Mouse (Mus musculus) CD8-positive naive resting alpha-beta T cell, adult 2 months (primary cell): Measurements from ENCODE around the gene Hfe2.

Source experiments
- DNase-seq, 2 experiments: peaks; one replicate each; pipeline ENCODE4 v3.0.0; 2022; ENCODE audit warnings: low read depth in 2 of 2, low spot score in 2 of 2

Hfe2 gene

DNA sequence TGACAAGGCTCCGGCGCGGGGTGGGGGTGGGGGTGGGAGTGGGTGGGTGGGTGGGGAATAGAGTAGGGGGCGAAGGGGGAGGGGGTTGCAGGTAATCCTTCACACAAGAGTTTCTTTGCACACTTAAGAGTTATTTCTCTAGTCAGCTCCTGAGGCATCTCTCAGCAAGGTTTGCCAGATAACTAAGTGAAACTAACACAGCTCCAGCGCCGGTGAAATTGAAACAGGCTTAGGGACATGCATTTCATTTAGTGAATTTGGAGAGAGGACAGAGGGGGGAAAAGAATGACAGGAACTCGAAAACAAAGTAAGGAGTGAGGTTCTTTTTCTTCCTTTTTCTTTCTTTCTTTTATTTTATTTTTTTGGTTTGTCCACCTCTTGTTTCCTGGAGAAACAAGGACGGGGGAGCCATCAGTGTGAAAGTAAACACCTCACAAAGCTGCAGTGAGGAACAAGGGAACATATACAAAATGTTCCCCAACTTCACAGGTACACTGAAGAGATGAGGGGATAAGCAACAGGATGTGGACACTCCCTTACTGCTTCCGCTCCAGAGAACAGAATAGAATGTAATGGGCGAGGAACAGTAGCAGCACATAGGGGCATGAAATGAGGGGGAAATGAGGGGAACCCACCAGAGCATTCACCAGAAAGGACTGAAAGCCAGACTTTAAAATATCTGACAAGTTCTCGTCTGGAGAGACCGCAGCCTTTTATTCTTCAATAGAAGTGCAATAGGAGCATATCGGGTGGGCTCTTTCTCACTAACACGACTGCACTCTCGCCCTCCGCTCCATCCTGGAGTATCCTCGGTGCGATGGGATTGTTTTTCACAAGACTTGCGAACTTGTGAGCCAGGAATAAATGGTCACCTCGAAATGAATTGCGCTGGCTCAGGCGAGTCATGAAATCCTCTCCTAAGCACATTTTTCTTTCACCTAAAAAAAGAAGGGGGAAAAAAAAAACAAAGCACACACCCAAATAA is 32.0 kb downstream of the Hfe2 start:
- DNase-seq: peak; percentile 50 to 64

DNA sequence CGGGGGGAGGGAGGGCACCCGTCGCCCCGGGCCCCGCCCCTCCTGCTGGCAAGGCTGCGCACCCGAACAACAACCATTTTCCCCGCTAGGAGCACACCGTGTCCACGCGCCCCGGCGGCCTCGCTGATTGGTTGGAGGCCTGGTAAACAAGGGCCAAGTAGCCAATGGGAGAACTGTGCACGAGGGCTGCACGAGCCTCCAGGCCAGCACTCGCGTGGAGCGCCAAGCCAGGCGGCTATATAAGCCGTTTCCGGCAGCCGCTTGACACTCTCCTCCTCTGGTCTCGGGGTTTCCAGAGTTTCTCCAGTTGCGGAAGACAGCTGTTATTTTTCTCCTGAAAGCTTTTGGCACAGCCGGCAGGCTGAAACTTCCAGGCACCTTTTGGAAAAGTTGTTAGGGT is 32.7 kb downstream of the Hfe2 start, which contains the start of gene Txnip:
Gene Txnip (plus strand): TSS at position 264 of the 400 bp plus-strand sequence.
- DNase-seq: peak; percentile 99

DNA sequence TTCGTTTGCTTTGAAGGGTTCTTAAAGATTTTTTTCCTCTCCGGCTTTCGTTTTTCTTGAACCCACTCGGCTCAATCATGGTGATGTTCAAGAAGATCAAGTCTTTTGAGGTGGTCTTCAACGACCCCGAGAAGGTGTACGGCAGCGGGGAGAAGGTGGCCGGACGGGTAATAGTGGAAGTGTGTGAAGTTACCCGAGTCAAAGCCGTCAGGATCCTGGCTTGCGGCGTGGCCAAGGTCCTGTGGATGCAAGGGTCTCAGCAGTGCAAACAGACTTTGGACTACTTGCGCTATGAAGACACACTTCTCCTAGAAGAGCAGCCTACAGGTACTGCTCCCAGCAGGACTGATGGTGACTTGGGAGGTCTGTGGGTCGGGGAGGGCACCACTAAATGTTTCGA is 33.2 kb downstream of the Hfe2 start:
- no peak for DNase-seq

DNA sequence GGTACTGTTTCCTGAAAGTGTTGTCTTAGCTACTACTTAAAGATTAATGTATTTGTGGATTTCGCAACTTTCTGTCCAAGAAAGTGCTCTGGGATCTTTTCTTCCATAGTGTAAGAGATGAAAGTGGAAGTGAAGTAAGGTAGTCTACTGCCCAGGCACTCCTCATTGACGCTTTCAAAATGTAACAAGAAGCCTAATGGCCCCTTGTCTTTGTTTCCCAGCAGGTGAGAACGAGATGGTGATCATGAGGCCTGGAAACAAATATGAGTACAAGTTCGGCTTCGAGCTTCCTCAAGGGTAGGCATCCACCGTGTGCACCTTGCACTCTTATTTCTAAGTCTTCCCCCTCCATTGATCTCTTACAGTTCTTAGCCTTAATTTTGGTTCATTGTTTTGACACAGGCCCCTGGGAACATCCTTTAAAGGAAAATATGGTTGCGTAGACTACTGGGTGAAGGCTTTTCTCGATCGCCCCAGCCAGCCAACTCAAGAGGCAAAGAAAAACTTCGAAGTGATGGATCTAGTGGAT is 33.8 kb downstream of the Hfe2 start:
- DNase-seq: no peak

DNA sequence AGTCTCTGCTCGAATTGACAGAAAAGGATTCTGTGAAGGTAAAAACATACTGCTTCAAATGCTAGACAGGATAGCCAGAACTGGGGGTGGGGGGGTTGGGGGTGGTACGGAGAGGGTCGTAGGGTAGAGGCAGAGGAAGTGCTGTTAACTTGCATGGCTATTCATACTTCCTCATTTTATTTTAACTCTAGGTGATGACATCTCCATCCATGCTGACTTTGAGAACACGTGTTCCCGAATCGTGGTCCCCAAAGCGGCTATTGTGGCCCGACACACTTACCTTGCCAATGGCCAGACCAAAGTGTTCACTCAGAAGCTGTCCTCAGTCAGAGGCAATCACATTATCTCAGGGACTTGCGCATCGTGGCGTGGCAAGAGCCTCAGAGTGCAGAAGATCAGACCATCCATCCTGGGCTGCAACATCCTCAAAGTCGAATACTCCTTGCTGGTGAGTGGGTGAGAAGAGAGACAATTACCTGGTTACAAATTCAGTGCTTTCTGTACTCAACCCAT is 34.5 kb downstream of the Hfe2 start:
- DNase-seq: no peak

DNA sequence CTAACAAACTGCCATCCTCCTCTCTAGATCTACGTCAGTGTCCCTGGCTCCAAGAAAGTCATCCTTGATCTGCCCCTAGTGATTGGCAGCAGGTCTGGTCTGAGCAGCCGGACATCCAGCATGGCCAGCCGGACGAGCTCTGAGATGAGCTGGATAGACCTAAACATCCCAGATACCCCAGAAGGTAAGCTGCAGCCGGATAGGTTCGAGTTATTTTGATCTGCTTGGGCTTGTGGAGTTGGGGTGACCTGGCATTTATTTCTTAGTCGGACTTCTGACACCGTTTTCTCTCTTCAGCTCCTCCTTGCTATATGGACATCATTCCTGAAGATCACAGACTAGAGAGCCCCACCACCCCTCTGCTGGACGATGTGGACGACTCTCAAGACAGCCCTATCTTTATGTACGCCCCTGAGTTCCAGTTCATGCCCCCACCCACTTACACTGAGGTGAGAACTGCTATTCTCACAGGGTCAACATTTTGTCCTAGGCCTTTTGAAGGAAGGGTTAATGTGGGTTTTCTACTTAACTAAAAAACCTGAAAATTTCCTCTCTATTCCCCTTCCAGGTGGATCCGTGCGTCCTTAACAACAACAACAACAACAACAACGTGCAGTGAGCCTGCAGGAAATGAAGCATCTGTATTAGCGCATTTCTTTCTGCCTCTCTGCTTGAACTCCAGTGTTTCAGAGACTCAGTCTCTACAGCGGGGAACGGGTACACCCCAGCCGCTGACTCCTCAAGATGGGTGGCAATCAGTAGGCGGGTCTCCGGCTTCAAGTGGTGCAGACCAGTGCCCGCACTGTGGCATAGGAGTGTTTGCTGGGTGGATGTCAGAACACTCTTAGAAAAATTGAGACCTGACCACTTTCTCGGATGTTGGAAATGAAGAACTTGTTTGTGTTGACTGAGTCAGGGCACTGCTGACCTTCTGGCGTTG is 35.2 kb downstream of the Hfe2 start:
- DNase-seq: no peak

DNA sequence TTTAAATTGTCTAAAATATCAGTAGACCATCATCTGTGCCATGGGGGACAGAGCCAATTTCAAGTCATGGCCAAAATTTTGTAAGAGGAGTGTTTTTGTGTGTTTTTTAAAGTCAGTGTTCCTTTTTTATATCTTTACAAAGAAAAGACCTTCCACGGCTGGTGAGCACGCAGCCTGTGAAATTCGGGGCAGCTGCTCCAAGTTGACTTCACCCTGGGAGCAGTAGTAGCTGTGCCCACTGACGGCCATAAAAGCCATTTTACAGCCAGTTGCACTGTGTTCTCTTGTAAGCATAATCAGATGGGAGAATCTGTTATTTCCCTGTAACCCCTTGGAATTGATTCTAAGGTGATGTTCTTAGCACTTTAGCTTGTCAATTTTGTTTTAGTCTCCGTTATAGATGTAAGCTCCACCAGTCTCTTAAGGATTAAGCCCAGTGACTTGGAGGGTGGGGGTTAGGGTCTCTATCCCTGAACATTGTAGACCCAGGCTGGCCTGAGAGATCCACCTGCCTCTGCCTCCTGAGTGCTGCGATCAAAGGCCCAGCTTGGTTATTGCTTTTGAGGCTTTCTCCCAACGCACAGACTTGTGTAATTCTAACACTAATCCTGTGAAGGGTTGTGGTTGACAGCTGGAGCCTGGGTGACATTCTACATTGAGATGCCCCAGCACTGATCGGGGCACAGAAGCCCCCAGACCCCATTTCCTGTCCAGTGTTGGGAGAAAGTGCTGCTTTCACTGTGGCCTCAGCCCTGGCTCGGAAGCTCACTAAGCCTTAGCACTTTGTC is 36.1 kb downstream of the Hfe2 start:
- DNase-seq: no peak

DNA sequence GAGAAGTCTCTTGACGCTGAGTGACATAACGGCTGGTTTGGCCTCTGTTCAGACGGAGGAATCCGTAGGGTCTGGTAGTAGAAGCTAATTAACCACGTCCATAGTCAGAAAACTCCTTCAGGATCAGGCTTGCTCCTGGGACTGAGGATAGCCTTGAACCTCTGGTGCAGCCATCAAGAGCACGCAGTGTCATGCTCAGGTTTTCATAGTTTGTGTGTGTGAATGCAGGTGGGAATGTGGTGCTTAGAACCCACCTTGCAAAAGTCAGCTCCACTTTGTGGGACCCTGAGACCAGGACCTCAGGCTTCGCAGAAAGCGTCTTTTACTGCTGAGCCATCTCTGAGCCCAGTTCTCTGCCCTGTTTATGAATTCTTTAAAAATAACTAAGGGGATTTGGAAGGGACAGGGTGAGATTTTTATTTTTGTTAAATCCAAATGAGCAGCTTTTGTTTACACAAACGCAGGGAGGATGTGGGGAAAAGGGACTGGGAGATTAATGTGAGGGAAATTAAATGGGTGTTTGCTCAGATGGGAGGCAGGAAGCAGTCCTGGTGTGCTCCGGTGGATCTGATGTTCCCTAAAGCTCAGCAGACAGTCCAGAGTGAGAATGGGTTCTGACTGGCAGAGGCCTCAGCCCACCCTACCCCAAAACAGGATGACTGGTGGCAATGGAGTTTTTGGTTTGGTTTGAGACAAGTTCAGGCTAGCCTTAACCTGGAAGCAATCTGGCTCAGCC is 37.1 kb downstream of the Hfe2 start:
- DNase-seq: no peak

DNA sequence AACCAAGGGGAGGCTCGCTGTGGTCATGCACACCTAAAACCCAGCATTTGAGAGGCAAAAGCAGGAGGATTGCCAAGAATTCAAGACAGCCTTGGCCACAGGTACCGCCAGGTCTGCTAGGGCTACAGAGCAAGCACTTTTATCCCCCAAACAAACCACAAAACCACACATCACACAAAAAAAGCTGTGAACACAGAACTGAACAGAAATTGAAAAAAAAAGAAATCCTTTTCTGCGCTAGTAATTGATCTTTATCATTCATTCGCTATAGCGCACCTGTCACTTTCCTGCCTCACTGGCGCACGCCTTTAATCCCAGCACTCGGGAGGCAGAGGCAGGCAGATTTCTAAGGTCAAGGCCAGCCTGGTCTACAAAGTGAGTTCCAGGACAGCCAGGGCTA is 38.3 kb downstream of the Hfe2 start:
- DNase-seq: peak; percentile 43 to 57

DNA sequence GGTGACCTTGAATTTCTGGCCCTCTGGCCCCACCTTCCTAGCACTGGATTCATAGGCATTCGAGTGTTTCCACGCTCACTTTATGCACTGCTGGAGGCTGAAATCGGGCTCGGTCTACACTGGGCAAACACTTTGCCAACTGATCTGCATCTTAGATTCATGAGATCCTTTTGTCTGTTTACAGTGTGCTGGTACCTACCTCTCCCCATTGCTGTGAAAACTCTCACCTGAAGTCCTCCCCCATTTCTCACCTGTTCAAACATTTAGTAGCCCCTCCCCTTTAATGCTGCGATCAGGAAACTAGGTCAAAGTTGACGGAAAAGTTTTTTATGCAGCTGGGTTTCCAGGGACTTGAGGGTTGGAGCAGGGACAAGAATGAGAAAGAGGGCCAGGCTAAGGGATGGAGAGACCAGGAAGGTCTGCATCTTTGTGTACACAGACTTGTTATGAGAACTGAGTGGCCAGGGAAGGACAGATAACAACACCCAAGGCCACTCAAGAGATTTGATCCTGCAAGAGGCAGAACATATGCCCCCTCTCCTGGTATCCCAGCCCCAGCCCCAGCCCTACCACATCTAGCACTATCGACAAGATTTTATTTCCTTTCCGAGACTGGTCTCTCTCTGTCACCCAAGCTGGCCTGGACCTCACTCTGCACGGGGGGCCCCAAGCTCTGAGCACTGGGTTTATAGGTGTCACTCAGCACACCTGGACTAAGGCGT is 39.1 kb downstream of the Hfe2 start:
- DNase-seq: no peak

DNA sequence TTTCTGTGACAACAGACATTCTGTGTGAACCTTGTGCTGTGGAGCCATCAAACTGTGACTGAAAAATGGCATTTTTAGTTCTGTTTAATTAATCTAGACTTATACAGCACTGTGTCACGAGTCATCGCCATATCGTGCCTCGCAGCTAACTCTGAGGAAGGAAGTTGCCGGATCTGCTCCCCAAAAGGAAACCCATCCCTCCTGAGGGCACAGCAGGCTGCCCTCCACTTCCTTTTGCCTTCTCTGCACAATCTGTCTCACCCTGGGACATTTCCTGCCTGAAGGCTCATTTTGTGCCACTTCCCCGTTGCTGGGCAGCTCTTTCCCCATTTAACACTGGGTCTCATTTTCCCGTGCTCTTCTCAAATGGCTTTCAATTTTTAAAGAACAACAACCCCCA is 39.7 kb downstream of the Hfe2 start:
- DNase-seq: peak; percentile 41 to 60

DNA sequence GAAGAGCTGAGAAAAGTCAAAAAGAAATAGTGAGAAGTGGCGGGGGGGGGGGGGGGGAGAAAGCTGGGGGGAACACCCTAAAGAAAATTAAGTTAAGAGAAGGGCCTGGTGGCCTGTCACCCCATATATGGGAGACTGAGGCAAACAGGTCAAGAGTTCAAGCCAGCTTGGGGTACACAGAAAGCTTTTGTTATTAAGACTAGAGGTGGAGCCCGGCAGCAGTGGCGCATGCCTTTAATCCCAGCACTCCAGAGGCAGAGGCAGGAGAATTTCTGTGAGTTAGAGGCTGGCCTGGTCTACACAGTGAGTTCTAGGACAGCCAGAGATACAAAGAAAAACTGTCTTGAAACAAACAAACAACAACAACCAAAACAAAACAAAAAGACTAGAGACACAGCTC is 40.1 kb downstream of the Hfe2 start:
- DNase-seq: no peak

DNA sequence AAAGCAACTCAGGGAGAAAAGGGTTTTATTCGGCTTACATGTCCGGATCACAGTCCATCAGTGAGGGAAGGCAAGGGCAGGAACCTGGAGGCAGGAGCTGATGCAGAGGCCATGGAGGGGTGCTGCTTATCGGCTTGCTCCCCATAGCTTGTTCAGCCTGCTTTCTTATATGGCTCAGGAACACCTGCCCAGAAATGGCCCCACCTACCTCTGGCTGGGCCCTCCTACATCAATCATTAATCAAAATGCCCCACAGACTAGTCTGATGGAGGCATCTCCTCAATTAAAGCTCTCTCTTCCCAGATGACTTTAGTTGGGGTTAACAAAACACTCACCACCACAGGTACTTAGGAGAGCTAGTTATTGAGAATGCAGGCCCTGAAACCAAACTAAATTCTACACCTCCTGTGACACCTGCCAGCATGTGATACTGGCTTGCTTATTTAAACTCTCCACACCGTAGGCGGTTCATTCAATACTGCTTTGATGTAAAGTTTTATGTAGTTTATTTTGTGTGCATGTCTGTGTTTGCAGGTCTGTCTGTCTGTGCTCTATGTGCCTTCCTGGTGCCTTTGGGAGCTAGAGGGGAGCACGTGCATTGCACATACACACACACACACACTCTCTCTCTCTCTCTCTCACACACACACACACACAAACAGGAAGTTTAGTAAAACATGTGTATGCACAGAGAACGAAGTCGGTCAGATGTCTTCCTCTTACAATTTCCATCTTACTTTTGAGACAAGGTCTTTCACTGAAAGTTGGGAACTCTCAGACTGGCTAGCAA is 41.9 kb downstream of the Hfe2 start:
- DNase-seq: no peak

DNA sequence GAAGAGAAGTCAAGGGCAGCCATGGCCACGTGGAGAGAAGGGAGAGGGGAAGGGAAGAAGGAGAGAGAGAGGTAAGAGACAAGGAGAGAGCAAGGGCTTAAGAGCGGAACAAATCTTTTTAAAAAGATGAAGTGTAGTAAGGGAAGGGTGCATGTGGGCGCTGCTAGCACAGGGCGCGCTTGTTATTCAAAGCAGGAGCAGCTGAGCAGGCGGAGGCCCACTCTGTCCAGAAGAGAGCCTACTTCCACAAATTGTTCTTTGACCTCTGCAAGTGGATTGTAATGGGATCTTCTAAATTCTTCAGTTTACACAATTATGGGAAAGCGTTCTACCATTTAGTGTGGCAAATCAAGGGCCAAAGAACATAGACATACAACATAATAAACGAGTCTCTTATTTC is 43.6 kb downstream of the Hfe2 start:
- DNase-seq: no peak

DNA sequence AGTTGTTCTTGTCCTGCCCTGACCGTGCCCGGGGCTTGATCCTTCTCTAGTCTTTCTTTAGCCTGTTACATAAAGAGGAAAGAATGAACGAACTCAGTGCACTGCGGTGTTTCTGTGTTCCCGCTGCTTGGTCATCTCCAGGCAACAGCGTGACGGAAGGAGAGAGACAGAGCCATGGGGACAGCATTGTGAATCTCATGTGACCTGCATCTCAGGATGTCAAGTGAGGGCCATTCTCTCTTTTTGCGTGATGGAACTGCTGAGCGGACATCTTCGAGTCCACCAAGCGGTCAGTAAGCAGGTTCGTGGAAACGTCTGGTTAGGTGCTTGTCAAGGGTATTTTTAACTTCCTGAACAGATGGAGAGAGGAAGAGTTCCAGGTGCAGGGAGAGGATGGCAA is 44.5 kb downstream of the Hfe2 start:
- no peak for DNase-seq

DNA sequence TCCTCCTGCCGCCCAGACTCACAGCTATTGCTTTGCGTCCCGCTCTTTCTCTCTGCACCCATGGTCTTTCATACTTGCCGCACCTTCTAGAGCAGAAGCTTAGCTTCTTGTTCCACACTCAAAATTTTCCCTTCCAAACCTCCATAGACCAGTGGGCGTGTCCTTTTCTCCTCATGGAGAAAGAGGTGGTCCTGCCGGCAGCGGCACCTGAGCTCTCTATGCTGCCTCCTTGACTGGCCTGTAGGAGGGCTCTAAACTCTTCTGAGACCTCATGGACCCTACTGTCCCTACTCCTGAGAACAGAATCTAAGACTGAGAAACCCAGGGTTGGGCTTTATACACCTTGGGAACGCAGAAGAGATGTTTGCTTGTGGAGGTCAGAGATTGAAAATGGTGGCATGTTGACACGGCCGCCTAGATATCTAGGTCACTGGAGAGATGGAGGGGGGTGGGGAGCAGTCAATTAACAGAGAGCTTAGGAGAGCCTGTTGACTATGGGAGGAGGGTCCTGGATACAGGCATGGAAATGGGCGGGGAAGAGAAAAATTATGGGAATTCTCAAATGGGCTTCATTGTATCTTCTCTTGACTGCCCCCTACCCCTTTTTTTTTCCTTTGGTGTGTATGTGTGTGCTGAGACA is 45.1 kb downstream of the Hfe2 start:
- no peak for DNase-seq

DNA sequence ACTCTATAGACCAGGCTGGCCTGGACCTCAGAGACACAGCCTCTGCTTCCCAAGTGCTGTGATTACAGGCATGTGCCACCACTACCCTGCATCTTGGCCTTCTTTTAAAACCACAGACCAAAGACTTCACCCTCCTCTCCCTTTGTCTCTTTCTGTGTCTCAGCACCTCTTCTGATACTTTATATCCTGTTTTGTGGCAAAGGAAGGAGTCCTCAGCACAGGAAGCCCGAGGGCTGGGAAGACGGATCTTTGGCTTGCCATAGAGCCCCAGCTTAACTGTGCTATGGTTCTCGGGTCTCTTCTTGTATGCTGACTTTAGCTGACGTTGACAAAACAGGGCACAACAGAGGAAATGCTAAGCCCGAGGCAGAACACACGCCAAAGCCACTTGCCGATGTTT is 45.7 kb downstream of the Hfe2 start:
- no peak for DNase-seq

DNA sequence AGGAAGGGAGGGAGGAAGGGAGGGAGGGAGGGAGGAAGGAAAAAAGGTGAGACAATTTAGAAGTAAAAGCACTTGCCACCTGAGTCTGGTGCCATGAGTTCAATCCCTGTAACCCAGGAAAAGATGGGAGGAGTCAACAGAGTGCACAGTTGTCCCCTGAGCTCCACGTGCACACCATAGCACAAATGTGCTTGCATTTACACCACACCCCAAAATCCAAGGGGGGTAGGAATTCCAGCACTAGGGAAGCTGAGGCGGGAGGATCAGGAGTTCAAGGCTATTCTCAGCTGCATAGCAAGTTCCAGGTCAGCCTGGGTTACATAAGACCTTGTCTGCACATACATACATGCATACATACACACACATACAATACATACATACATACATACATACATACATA is 46.4 kb downstream of the Hfe2 start:
- DNase-seq: no peak
